Mouse (Mus musculus) lung, embryonic 15.5 days (tissue): ENCODE results near the gene Zdhhc17. TPM values are rescaled to one million over a fixed set of nuclear protein-coding genes. Genes with fewer than 3 reads are reported as not detected.

Experiments used
- ATAC-seq: fragments of 200-750 bp; cut with Nextera tagmentation; 2 replicates; pipeline ENCODE4 v1.8.0; 2017; ENCODE audit warnings: moderate number of reproducible peaks, borderline replicate concordance; ENCODE audit not compliant: low FRiP score, low TSS enrichment; ENCODE audit errors: extremely low read depth
- H3K27ac ChIP-seq: fragments of 300-500 bp; sonication (generic); 2 replicates; pipeline ENCODE4 v1.5.1; 2015; ENCODE audit warnings: moderate library complexity, mild to moderate bottlenecking, inconsistent platforms
- H3K27me3 ChIP-seq: fragments of 300-500 bp; sonication (generic); 2 replicates; pipeline ENCODE4 v1.6.1; 2015; ENCODE audit warnings: inconsistent platforms
- H3K36me3 ChIP-seq: fragments of 300-500 bp; sonication (generic); 2 replicates; pipeline ENCODE4 v1.6.1; 2015; ENCODE audit warnings: inconsistent platforms
- H3K4me1 ChIP-seq: fragments of 300-500 bp; sonication (generic); 2 replicates; pipeline ENCODE4 v1.6.1; 2015; ENCODE audit warnings: inconsistent platforms
- H3K4me2 ChIP-seq: fragments of 300-500 bp; sonication (generic); 2 replicates; pipeline ENCODE4 v1.6.1; 2015; ENCODE audit warnings: inconsistent platforms, mild to moderate bottlenecking, moderate library complexity
- H3K4me3 ChIP-seq: fragments of 300-500 bp; sonication (generic); 2 replicates; pipeline ENCODE4 v1.5.1; 2015; ENCODE audit warnings: mild to moderate bottlenecking, inconsistent platforms
- H3K9ac ChIP-seq: fragments of 300-500 bp; sonication (generic); 2 replicates; pipeline ENCODE4 v1.6.1; 2015; ENCODE audit warnings: inconsistent platforms
- H3K9me3 ChIP-seq: fragments of 300-500 bp; sonication (generic); 2 replicates; pipeline ENCODE4 v1.6.1; 2016; ENCODE audit warnings: inconsistent platforms
- WGBS: fragments of 180-500 bp; shearing (Covaris S2); methylation state at CpG from one replicate; pipeline ENCODE4 v1.1.7; 2015; 5-methylcytosine and 5-hydroxymethylcytosine counted together
- polyA plus RNA-seq: library from polyadenylated mRNA; unstranded; fragments of >200 nt; fragmentation: Nextera tagmentation; extraction: Ambion mirVana; gene quantifications from 2 replicates; pipeline ENCODE4 v1.2.1, GENCODE M21; 2015

The Zdhhc17 gene
- polyA plus RNA-seq, 1 experiment from 2014 or later, result 20.5 TPM

DNA sequence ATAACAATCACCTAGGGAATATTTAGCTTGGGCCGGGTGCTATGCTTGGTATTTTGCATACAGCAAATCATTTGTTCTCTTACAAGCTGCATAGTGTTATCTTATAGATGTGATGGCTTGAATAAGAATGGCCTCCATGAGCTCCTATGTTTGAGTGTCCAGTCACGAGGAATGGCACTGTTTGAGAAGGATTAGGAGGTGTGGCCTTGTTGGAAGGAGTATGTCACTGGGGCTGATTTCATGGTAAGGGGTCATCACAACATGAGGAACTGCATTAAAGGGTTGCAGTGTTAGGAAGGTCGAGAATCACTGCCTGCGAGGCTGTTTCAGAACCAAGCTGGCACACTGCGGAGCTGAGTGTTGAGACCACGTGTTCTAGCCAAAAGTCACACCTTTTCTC, 92.4 kb downstream of the Zdhhc17 start:
- 91% methylated on average over 6 of the region's 6 CpGs for WGBS

DNA sequence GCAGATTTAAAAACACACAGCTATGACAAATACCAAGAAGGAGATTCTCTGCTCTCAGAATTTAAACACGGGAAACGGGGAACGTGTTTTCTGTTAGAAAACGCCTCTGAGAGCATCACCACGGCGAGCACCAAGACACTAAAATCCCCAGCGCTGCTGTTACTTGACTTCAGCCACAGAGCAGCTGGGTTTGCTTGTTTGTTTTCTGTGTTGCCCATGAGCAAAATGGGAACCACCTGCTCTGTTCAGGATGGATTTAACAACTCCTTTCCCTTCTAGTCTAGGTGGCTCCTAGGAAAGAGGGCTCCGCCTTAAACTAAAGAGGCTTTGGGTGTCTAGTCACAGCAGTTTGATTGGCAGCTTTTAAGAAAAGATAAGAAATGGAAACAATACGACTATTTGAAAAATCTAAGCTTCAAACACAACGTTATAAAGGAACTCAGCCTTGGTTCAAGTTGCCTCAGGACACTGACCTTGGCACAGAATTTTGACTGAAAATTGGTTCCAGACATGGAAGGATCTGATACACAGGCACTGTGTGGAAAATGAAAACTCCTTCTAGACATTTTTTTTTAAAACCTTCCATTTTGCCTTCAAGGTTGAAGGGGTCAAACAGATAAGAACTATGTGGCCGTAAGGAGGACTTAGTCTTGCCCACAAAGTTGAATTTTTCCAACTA, 93.1 kb downstream of the Zdhhc17 start:
- Histone ChIP-seq H3K27me3 (no peaks in the 10 kb centered on the region), H3K36me3 (no peaks in the 10 kb centered on the region), H3K4me2 (no peak overlapping the region), H3K4me1 (peaks cover 25% of the 10 kb centered on the region), H3K9ac (no peak overlapping the region), H3K9me3 (no peaks in the 10 kb centered on the region), H3K27ac (no peak overlapping the region), H3K4me3 (no peak overlapping the region)
- ATAC-seq, result no peak
- 59% methylated on average over 11 of the region's 11 CpGs for WGBS

More for the DNA sequence above, 92.4 kb downstream of the Zdhhc17 start:
- Histone ChIP-seq H3K9me3 (no peaks in the 10 kb centered on the region), H3K4me1 (peaks cover 32% of the 10 kb centered on the region), H3K4me3 (no peak overlapping the region), H3K27ac (no peak overlapping the region), H3K36me3 (no peaks in the 10 kb centered on the region), H3K27me3 (no peaks in the 10 kb centered on the region), H3K4me2 (no peak overlapping the region), H3K9ac (no peak overlapping the region)
- no peak for ATAC-seq

DNA sequence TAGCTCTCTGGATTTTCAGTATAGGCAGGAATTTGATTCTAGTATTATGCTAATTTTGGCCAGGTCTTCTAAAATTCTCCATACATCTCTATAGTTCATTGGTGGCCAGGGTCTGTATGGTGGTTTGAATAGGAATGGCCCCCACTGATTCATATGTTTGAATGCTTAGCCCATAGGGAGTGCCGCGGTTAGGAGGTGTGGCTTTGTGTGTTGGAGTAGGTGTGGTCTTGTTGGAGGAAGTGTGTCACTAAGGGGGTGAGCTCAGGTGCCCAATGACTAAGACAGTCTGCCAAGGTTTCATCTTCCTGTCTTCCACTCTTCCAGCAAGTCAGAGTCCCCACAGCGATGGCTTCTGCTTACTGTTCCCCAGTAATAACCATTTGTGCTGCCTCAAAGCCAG, 106.1 kb downstream of the Zdhhc17 start:
- no peak overlapping the region for H3K4me3 ChIP-seq
- WGBS, result 95% methylated on average over 3 of the region's 3 CpGs
- no peak overlapping the region for H3K27ac ChIP-seq
- H3K9me3 ChIP-seq, result no peaks in the 10 kb centered on the region
- no peak overlapping the region for H3K9ac ChIP-seq
- H3K4me2 ChIP-seq, result no peak overlapping the region
- no peaks in the 10 kb centered on the region for H3K36me3 ChIP-seq
- H3K27me3 ChIP-seq, result no peaks in the 10 kb centered on the region
- peaks cover 9% of the 10 kb centered on the region for H3K4me1 ChIP-seq
- ATAC-seq, result no peak

DNA sequence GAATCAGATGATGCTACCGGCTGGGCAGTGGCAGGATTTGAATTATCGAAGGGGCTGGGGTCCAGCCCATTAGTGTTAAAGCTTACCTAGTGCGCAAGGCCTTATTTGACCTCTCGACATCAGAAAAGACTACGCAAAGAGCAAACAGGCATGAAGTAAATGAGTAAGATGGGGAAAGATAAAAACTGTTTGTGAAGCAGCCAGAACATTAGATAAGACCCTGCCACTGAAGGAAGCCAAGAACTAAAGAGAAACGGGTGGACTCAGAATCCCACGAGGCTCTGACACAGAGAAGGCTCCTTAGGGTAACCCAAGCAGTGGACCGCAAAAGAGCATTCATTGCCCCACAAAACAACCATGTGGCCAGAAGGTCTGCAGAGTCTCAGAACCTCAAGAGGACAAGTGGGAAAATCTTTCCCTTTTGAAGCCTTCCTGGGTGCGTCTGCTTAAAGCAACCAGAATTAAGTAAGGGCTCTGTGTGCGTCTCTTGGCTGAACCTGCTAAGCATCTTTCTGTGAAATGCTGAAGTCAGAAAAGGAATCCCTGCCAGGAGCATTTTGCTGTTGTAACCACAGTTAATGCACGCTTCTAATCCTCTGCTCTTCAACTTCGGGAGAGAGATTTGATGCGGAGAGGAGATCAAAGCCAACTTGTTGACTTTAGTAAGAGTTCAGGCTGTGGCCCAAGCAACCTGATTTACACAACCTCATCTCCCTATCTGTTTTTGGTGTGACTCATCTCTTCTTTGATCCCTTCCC, 110.0 kb downstream of the Zdhhc17 start:
- WGBS, result 27% methylated on average over 13 of the region's 13 CpGs
- no peak overlapping the region for H3K27ac ChIP-seq
- H3K27me3 ChIP-seq, result no peaks in the 10 kb centered on the region

More for the DNA sequence above, 110.0 kb downstream of the Zdhhc17 start:
- Histone ChIP-seq H3K4me2 (no peak overlapping the region), H3K36me3 (no peaks in the 10 kb centered on the region), H3K4me3 (no peak overlapping the region), H3K4me1 (peaks cover 9% of the 10 kb centered on the region), H3K9me3 (no peaks in the 10 kb centered on the region), H3K9ac (no peak overlapping the region)
- no peak for ATAC-seq

Other genes with a start within 250 kb of the Zdhhc17 start
- gene Csrp2, start 90.4 kb downstream of the Zdhhc17 start, polyA plus RNA-seq, result 185 and 193 TPM in 2 replicates
- gene Osbpl8, start 154.6 kb upstream of the Zdhhc17 start, polyA plus RNA-seq, result 9.5 and 10.5 TPM in 2 replicates